Mouse (Mus musculus): ENCODE data around the gene Itgb6.

Gene Itgb6

GRCm38 (mm10) chr2:60712891-60713290, 9.6 kb downstream of the Itgb6 start:
- DNase-seq (ENCODE audit: low read depth, low spot score), result no peak

DNA sequence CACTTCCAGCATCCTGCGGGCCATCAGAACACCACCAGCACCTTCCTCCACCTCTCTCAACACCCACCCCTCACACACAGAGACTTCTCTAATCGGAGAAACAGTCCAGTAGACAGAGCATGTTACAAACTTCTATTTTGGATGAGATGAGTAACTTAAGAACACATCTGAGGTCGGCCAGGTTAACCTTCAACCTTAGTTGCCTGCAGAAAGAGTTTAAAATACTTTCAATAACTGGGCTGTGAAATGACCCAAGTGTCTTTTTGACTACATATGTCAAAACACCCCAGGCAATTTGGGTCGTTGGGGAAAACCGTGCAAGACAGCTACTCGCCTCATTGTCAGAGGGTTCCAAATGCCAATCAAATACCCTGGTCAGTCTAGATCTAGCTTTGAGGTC, 10.0 kb downstream of the Itgb6 start:
- no peak for DNase-seq (ENCODE audit: low read depth, low spot score)

DNA sequence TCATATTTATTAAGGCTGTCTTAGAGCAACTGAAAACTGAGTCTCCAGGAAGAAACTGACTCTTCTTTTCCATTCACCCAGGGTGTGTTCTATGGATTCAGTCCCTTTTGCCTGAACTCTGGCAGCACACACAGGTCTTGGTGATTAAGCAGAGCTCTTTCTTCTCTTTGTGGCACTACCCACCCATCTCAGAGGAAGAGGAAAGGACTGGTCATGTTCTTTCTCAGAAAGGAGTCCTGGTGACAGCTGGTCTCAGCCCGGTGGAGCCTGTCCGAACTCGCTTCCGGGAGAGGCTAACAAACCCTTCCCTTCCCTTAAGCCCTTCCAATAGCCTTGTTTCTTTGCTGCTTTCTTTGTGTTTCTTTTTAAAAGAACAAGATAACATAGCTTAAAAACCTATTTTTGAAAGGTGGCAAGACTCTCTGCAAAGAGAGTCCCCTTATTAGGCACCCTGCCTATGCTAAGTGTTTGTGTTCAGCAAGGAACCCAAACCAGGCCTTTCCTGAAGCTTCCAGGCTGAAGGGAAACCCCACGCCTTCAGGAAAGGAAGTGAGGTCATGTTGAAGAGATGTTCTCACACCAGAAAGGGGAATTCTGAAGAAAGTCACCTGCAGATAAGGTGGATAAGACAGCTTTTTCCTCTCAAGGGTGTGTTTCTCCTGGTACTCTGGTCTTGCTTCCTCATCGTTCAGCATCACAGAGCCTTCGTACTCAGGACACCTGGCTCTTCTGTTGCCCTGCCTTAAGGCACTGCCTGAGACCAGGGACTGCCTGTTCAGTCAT, 11.2 kb downstream of the Itgb6 start:
- no peak for DNase-seq (ENCODE audit: low read depth, low spot score)

DNA sequence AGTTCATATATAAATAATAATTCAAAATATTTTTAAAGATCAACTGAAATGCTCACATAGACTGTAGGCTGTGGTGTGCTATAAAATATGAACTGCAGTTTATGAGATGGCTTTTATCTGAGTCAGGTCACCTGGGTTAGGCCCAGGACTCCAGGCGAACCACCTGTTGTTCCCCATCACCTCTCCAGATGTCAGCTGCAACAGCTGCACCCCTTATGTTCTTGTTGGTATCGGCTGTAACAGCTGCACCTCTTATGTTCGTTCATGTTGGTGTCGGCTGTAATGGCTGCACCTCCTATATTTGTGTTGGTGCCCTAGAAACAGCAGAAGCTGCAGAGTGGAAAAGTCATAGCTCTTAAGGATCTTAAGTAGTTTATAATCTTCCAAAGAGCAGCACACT, 12.1 kb downstream of the Itgb6 start:
- DNase-seq (ENCODE audit: low read depth, low spot score), result no peak

DNA sequence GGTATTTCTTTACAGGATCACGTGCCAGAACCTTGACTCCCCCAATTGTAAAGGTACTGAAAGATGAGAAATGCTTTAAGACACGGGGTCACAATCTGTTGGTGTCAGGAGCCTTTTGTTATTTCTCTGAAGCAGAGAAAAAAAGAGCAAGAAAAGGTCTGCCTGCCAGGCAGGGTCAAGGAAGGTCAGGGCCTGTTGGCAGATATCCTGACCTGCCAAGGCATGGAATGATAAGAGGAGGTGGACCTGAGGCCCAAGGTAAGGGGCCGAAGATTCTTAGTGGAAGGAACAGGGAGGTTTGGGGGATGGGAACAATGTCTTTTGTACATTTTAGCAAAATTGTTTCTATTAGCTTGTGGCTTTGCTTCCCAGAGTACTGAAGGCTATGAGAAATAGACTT, 13.8 kb downstream of the Itgb6 start:
- DNase-seq (ENCODE audit: low read depth, low spot score), result no peak

DNA sequence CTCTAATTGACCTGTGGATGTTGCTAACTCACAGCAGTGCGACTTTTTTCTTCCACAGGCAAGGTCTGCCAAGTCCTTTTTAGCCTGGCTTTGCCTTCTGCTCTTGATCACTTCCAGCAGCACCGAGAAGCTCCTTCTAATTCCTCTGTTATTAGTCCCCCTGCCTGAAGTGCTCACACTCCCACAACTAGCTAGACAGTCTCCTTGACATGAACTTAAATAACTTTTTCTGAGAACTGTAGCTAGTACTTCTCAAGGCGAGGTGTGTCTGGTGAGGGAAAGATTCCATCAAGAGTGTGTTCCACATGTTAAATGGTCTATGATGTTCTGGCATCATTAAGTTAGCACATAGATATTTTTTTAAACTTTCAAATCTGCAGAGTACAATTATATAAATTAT, 15.6 kb downstream of the Itgb6 start:
- no peak for DNase-seq (ENCODE audit: low read depth, low spot score)

DNA sequence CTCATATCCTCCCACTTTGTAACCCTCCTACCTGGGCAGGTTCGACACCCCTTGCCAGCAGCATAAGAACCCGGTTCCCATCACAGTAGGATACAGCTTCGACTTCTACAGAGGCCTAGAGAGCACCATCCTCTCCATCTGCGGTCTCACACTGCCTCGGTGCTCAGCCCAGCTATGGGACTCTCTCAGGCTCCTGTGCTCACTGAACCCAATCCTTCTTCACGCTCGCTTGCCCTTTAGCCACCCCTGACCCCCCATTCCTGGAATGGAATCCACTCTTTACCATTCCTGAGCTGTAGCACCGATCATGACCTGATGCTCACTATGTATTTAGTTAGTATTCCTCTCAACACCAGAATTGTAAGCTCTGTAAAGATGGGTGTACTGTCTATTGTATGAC, 17.0 kb downstream of the Itgb6 start:
- no peak for DNase-seq (ENCODE audit: low read depth, low spot score)

DNA sequence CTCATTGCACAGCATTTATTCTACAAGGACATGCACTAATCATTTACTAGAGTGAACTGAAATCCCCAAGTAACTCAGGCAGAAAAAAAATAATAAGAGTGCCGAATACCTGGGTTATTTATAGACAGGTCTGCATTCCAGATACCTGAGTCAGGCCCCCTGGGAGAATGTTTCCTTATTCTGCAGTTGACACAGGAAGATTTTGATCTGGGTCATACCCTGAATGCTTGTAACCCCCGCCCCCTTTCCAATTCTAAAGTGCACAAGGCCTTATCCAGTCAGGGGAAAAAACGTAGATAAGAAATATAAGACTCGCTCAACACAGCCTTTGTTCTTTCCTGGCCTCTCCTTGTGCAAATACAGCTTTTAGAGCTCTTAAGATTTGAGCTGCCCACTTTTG, 19.1 kb downstream of the Itgb6 start:
- DNase-seq (ENCODE audit: low read depth, low spot score), result no peak

DNA sequence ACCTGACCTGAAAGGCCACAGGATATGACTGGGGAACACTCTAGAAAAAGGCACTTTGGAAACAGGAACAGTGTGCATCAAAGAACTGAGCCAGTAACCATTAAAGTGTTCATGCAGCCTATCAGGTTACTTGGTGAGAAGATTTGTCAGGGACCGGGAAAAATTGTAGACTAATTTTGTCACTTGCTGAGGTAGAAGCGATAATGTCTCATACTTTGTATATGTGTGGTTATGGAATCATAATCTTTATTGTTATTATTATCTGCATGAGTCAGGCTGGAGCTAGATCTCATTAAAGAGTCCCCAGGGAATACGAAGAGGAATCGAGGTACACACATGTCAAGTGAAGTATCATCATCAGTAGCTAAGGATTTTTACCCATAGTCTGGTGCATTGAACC, 21.5 kb downstream of the Itgb6 start:
- DNase-seq (ENCODE audit: low read depth, low spot score), result no peak

GRCm38 (mm10) chr2:60700013-60700412, 22.4 kb downstream of the Itgb6 start:
- no peak for DNase-seq (ENCODE audit: low read depth, low spot score)

GRCm38 (mm10) chr2:60699591-60699990, 22.9 kb downstream of the Itgb6 start:
- no peak for DNase-seq (ENCODE audit: low read depth, low spot score)

DNA sequence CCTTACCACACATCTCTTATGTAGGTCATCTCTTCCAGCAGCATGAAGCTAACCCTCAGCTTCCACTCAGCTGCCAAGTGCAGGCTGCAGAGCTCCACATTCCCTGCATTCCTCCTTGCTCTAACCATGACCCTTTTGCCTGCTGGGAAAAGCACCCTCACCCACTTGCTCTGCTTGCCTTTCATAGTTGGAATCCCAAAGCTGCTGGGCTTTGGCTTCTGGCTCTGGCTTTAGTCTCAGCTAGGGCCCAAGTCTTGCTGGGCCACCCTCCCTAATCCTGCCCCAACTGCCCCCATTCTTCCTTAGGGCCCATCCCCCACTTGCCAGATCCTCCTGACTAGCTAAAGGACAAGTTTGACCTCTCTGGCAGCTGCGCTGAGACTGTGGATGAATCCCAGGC, 24.3 kb downstream of the Itgb6 start:
- DNase-seq (ENCODE audit: low read depth, low spot score), result no peak

DNA sequence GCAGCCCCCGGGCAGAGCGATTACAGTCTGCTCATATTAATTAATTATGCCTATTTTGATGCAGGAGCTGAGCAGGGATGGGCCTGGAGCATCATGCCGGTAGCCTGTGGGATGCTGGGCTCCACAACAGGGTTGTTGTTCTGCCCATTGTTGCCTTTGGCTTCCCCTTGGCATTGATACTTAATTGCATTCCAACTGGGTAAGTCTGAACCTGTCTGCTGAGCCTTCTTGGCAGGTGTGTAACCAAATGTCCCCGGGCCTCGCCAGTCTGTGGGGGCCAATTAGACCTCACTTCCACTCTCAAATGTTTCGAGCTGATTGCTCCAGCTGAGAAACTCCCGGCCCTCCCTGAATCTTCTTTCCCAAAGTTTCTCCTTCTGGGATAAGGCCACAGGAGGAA, 24.9 kb downstream of the Itgb6 start:
- DNase-seq (ENCODE audit: low read depth, low spot score), result no peak

- no peak for DNase-seq (ENCODE audit: low read depth, low spot score)
Observed at GRCm38 (mm10) chr2:60696559-60696958, 25.9 kb downstream of the Itgb6 start.

DNA sequence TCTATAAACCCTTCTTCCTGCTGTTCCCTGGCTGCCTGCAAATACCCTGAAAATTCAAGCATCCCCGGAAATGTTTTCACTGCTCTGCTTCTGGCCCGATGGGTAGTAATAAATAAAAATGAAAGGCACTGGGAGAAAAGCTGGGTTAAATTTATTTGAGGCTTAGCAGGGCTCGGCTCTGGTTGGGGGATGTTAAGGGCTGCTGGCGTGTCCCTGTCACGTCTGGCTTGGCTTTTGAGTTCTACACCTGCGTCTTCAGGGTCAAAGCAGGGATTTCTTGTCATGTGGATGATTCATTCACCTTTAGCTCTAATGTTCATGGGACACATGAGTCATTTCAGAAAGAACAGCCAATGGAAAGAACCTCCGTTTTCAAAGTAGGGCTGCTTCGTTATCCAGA, 26.7 kb downstream of the Itgb6 start:
- DNase-seq (ENCODE audit: low read depth, low spot score), result no peak

DNA sequence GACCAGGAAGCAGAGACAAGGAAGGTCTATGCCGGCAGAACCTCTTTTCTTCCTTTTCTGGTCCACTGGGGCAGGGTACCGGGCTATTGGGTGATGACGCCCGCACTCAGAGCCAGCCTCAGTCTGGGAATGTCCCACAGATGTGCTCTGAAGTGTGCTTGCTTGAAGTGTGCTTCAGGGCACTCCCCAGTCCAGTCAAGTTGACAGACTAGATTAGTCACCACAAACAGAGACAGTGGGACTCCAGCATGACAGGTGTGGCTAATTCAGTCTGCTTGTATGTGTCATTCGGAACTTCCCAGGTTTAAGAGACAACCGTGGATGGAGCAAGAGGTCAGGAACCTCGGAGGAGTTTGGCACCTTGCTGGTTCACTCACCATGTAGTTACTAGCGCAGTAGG, 27.9 kb downstream of the Itgb6 start:
- no peak for DNase-seq (ENCODE audit: low read depth, low spot score)

DNA sequence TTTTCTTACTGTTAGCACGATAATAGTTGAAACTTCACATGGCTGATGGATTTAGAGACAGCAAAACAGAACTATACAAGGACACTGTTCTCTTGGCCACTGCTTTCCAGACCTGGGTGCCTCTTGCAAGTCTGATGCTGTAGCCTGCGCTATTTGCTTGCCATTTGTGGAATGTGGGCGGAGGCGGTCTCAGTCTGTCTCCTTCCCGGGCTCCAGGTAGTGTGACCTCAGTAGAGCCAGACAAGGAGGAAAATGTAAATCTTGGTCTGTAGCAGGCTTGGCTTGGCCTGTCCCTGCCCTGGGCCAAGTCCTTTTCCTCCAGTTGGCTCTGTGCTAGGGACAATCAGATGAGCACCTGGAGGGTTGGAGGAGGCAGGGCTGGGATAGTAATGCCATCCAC, 30.2 kb downstream of the Itgb6 start:
- no peak for DNase-seq (ENCODE audit: low read depth, low spot score)

DNA sequence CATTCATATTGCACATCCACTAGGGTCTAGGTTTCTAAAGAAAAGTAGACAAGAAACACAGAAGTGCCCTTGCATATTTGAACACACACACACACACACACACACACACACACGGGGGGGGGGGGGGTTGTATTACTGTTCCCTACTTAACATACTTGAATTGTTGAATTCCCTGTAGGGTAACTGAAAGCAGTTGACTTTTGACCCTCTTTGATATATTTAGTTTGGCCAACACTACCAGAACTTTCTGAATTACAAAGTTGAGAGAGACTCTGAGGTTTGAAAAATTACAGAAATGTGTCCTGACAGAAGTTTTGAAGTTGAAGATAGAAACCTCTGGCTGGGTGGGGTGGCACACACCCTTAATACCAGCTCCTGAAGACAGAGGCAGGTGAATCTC, 32.2 kb downstream of the Itgb6 start:
- no peak for DNase-seq (ENCODE audit: low read depth, low spot score)

GRCm38 (mm10) chr2:60688944-60689615, 33.4 kb downstream of the Itgb6 start:
- no peak for DNase-seq (ENCODE audit: low read depth, low spot score)

DNA sequence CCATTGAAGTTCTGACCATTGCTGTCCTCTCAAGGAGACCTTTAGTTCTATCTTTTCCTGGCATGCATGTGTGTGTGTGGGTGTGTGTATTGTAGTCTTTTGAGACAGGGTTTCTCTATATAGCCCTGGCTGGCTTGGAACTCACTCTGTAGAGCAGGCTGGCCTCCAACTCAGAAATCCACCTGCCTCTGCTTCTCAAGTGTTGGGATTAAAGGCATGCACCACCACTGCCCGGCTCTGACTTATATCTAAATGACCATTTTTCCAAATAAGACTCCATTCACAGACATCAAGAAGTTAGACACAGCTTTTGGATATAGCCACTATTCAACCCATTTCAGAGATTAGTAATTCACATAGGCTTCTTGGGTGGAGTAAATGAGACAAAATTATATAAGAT, 34.3 kb downstream of the Itgb6 start:
- DNase-seq (ENCODE audit: low read depth, low spot score), result no peak

DNA sequence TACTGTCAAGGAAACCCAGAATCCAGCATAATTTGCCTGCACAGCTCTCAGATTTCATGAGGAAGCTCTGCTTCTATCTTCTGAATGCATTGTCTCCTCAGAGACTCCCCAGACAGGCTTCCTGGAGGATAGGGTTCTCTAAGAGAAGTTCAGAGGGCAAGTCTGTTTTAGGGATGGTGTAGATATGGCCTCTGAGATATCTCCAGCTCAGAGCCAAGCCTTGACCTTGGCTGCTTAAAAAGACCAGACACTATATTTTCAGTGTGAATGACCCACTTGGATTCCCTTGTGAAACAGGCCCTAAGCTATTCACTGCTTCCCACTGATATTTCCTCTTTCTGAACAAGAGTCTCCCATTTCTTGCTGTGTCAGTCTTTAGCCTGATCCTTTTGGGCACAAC, 36.5 kb downstream of the Itgb6 start:
- no peak for DNase-seq (ENCODE audit: low read depth, low spot score)

GRCm38 (mm10) chr2:60684168-60684567, 38.3 kb downstream of the Itgb6 start:
- no peak for DNase-seq (ENCODE audit: low read depth, low spot score)

DNA sequence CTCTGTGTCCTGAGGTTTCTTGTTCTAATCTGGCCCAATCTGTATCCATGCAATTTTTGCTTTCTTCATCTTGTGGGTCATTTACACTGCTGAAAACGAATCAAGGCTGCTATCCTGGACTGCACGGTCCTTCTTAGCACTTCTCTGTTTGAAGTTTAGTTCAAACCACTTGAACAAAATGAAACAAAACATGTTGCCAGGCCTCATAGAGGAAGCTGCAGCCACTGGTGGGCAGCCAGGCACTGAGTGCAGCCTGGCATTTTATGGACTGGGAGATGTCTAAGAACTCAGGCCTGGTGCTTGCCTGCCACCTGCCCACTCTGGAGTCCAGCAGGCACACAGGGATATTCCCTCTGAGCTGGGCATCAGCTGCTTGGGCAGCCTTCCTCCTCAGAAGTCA, 39.9 kb downstream of the Itgb6 start:
- no peak for DNase-seq (ENCODE audit: low read depth, low spot score)

DNA sequence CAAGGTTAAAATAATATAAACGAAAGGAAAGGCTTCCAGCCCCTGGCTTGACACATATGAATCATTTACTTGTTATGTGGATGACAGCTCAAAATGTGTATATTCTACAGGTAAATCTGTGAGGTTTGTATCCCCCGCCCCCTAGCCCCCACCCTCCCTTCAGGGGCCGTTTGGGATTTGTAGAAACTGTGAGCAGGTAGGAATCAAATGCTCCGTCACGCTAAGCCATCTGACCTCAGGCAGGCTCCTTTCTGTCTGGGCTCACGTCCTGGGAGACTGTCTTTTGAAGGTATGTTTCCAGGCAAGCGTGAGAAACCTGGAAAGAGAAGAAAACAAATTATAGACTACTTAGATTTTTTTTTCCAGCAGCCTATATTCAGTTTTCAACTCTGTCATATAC, 48.0 kb downstream of the Itgb6 start:
- no peak for DNase-seq (ENCODE audit: low read depth, low spot score)
